Mouse (Mus musculus) liver, postnatal 0 days (tissue): ENCODE measurements around the gene Lgals1. TPM values are rescaled to one million over a fixed set of nuclear protein-coding genes. Genes with fewer than 3 reads are reported as not detected.
A peak's percentile ranks its signal among the peaks of the same experiment; 100 is the strongest.

ENCODE experiments used
- ATAC-seq: fragments of 200-750 bp; cut with Nextera tagmentation; 2 replicates; pipeline ENCODE4 v1.8.0; 2017; ENCODE audit warnings: mild to moderate bottlenecking, moderate library complexity
- DNase-seq: peaks from one replicate; pipeline ENCODE4 v3.0.0-alpha.2; 2016
- H3K27ac ChIP-seq: fragments of 300-500 bp; sonication (generic); 2 replicates; pipeline ENCODE4 v1.5.1; 2014; ENCODE audit warnings: antibody characterized with exemption, moderate library complexity, mild to moderate bottlenecking, low read depth
- H3K27me3 ChIP-seq: fragments of 300-500 bp; sonication (generic); 2 replicates; pipeline ENCODE4 v1.6.1; 2014; ENCODE audit warnings: low read length, control low read depth, mixed read lengths; ENCODE audit not compliant: insufficient read depth
- H3K36me3 ChIP-seq: fragments of 300-500 bp; sonication (generic); replicated peaks from 2 replicates; pipeline ENCODE4 v1.6.1; 2014; ENCODE audit warnings: mild to moderate bottlenecking, control low read depth, low read length, moderate library complexity, mixed read lengths; ENCODE audit not compliant: insufficient read depth
- H3K4me1 ChIP-seq: fragments of 300-500 bp; sonication (generic); 2 replicates; pipeline ENCODE4 v1.6.1; 2014; ENCODE audit warnings: antibody characterized with exemption, mild to moderate bottlenecking, control low read depth; ENCODE audit not compliant: insufficient read depth
- H3K4me2 ChIP-seq: fragments of 300-500 bp; sonication (generic); 2 replicates; pipeline ENCODE4 v1.6.1; 2014; ENCODE audit warnings: low read depth, mild to moderate bottlenecking, low read length, moderate library complexity, mixed read lengths
- H3K4me3 ChIP-seq: fragments of 300-500 bp; sonication (generic); 2 replicates; pipeline ENCODE4 v1.5.1; 2014; ENCODE audit warnings: low read depth, low read length
- H3K9ac ChIP-seq: fragments of 300-500 bp; sonication (generic); replicated peaks from 2 replicates; pipeline ENCODE4 v1.6.1; 2014; ENCODE audit warnings: mild to moderate bottlenecking, moderate library complexity
- H3K9me3 ChIP-seq: fragments of 300-500 bp; sonication (generic); 2 replicates; pipeline ENCODE4 v1.6.1; 2016; ENCODE audit warnings: mild to moderate bottlenecking, control low read depth, low read length, mixed read lengths
- CTCF ChIP-seq: sonication (generic); IDR thresholded peaks from 2 replicates; pipeline ENCODE4 v1.5.1; 2016; ENCODE audit warnings: antibody characterized with exemption, low read depth
- EP300 ChIP-seq: IDR thresholded peaks from 2 replicates; pipeline ENCODE4 v1.6.1; 2016; ENCODE audit warnings: antibody characterized with exemption, low read depth, mild to moderate bottlenecking
- WGBS: fragments of 180-500 bp; shearing (Covaris S2); extraction: QIAGEN DNeasy Blood & Tissue Kit; methylation state at CpG from one replicate; pipeline ENCODE4 v1.1.7; 2014; ENCODE audit not compliant: insufficient replicate concordance; 5-methylcytosine and 5-hydroxymethylcytosine counted together
- microRNA-seq: library from miRNA; unstranded; fragments of <30 nt; microRNA quantifications from one replicate; pipeline ENCODE4, GENCODE M21; 2016
- polyA plus RNA-seq: library from polyadenylated mRNA; unstranded; fragments of >200 nt; fragmentation: Nextera tagmentation; extraction: Ambion mirVana; gene quantifications from 2 replicates; pipeline ENCODE4 v1.2.1, GENCODE M21; 2015

The Lgals1 gene
- polyA plus RNA-seq, 1 experiment from 2014 or later: 102 TPM

DNA sequence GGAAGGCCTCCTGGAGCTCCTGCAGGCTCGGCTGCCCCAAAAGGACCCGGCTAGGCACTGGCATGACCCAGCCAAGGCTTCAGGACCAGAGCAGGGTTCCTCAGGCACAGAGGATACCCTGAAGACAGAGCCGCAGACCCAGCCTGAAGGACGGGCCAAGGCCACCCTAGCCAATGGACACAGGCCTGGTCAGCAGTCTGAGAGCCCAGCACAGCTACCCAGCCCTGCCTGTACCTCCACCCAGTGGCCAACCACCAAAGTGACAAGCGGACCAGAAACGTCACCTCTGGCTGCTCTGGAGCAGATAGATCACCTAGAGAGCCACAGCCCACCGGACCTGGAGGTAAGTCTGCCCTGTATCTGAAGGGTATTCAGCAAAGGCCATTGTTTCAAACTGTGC lies 47.4 kb downstream of the Lgals1 start:
- peaks cover 8% of the 10 kb centered on the region for H3K4me1 ChIP-seq
- 0 out of 2 replicates have a peak, but pooled peaks cover 4% of the 10 kb centered on the region for H3K27me3 ChIP-seq
- H3K36me3 ChIP-seq: no peaks in the 10 kb centered on the region
- ATAC-seq: peak; percentile 42
- no peak for DNase-seq
- H3K27ac ChIP-seq: no peak overlapping the region
- H3K4me3 ChIP-seq: no peak overlapping the region
- no peak overlapping the region for H3K9ac ChIP-seq
- no peak for TF ChIP-seq EP300
- TF ChIP-seq CTCF: peak; percentile 65
- no peak overlapping the region for H3K4me2 ChIP-seq
- no peaks in the 10 kb centered on the region for H3K9me3 ChIP-seq
- WGBS: 76% methylated on average over 7 of the region's 7 CpGs

DNA sequence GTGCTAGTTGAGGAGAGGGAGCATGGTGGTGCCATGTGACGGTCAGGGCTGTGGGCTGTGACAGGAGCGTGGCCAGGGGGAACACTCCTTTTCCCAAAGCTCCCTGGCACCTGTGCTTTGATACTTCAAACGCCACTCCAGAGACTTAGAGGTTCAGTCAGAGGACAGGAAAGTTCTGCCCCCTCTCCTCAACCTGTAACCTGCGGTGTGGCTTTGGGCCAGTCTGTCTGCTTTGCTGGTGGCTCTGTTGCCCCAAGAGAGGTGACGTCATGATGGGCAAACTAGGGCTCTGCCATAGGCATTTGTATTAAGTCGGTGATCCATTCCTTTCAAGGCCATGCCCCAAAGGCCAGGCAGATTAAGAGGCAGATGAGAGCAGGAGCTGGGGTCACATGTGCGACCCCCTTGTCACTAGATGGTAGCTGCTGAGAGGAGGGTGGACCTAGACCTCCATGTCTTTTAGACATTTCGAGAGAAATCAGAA lies 51.2 kb downstream of the Lgals1 start:
- H3K4me2 ChIP-seq: no peak overlapping the region
- no peak overlapping the region for H3K4me3 ChIP-seq
- TF ChIP-seq EP300: no peak
- TF ChIP-seq CTCF: no peak
- H3K27ac ChIP-seq: peak overlapping the region; percentile 44
- ATAC-seq: no peak
- H3K36me3 ChIP-seq: no peaks in the 10 kb centered on the region
- 80% methylated on average over 8 of the region's 8 CpGs for whole genome bisulfite sequencing
- no peak overlapping the region for H3K9ac ChIP-seq
- no peaks in the 10 kb centered on the region for H3K27me3 ChIP-seq
- DNase-seq: no peak
- H3K4me1 ChIP-seq: peaks cover 31% of the 10 kb centered on the region
- no peaks in the 10 kb centered on the region for H3K9me3 ChIP-seq

DNA sequence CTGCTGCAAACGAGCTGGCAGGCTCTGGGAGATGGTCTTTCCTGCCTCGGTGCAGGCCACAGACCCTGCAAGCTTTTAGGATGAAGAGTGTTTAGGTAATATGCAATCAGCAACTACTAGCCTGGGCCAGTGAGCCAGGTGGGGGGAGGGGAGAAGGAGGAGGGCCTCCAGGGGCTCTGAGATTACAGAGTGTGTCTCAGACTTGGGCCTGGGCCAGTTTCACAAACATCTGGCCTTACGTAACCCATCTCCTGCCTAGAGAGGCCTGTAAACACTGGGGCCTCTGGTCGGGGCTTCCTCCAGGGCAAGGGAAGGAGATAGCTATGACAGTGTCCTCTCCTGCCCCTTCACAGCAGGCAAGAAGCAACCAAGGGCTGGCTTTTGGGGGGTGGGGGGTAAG lies 52.4 kb downstream of the Lgals1 start:
- DNase-seq (peak; percentile 89), ATAC-seq (peak; percentile 51)
- no peaks in the 10 kb centered on the region; the same call in 1 of the 2 replicates for H3K36me3 ChIP-seq
- no peak overlapping the region for H3K4me3 ChIP-seq
- H3K9me3 ChIP-seq: no peaks in the 10 kb centered on the region
- peak overlapping the region; percentile 87 for H3K27ac ChIP-seq
- peak overlapping the region; percentile 39 for H3K4me2 ChIP-seq
- peaks cover 35% of the 10 kb centered on the region for H3K4me1 ChIP-seq
- TF ChIP-seq EP300 (no peak), CTCF (no peak)
- 10% methylated on average over 4 of the region's 4 CpGs for WGBS
- no peaks in the 10 kb centered on the region for H3K27me3 ChIP-seq
- peak overlapping the region; percentile 44 for H3K9ac ChIP-seq

Small RNAs within 50 kb of the gene (microRNA-seq; reads per million reads assigned to microRNA genes)
- not detected for gene Mir6955

Other genes starting within 250 kb of the Lgals1 start
- gene Elfn2, start 208.0 kb upstream of the Lgals1 start, polyA plus RNA-seq: not detected in 2 replicates
- 4.7 and 4.8 TPM in 2 replicates for gene Mfng, start 153.2 kb upstream of the Lgals1 start, polyA plus RNA-seq
- 1.5 and 1.8 TPM in 2 replicates for gene Card10, start 123.7 kb upstream of the Lgals1 start, polyA plus RNA-seq
- gene Cdc42ep1, start 84.1 kb upstream of the Lgals1 start, polyA plus RNA-seq: 12.6 and 19.8 TPM in 2 replicates
- gene Lgals2, start 71.2 kb upstream of the Lgals1 start, polyA plus RNA-seq: 3.4 TPM in 2 replicates
- 12.9 and 14.8 TPM in 2 replicates for gene Gga1, start 49.5 kb upstream of the Lgals1 start, polyA plus RNA-seq
- 0.07 TPM in 1 of 2 replicates, not detected in the other for gene Gm49510, start 27.1 kb upstream of the Lgals1 start, polyA plus RNA-seq
- 7.4 and 8.2 TPM in 2 replicates for gene Sh3bp1, start 27.0 kb upstream of the Lgals1 start, polyA plus RNA-seq
- 1.9 and 2.1 TPM in 2 replicates for gene Pdxp, start 12.8 kb upstream of the Lgals1 start, polyA plus RNA-seq
- gene Nol12, start 8.2 kb downstream of the Lgals1 start, polyA plus RNA-seq: 20.3 and 21.5 TPM in 2 replicates
- 11.9 and 12.7 TPM in 2 replicates for gene Triobp, start 21.0 kb downstream of the Lgals1 start, polyA plus RNA-seq
- 125 and 140 TPM in 2 replicates for gene H1f0, start 101.7 kb downstream of the Lgals1 start, polyA plus RNA-seq
- 0.08 and 0.16 TPM in 2 replicates for gene Galr3, start 115.2 kb downstream of the Lgals1 start, polyA plus RNA-seq
- gene Ankrd54, start 136.2 kb downstream of the Lgals1 start, polyA plus RNA-seq: 21.3 and 22.5 TPM in 2 replicates
- gene Eif3l, start 148.5 kb downstream of the Lgals1 start, polyA plus RNA-seq: 70.9 and 76.4 TPM in 2 replicates
- gene Micall1, start 182.2 kb downstream of the Lgals1 start, polyA plus RNA-seq: 0.92 and 1.3 TPM in 2 replicates
- 129 and 130 TPM in 2 replicates for gene Polr2f, start 214.3 kb downstream of the Lgals1 start, polyA plus RNA-seq
- 0.72 and 1.2 TPM in 2 replicates for gene 1700088E04Rik, start 214.5 kb downstream of the Lgals1 start, polyA plus RNA-seq
- gene Sox10, start 238.5 kb downstream of the Lgals1 start, polyA plus RNA-seq: 0.07 and 0.08 TPM in 2 replicates